Mouse (Mus musculus): ENCODE measurements at regions not wholly inside any gene's neighbourhood (a gene's known extent, or its start where the extent isn't known, plus 50 kb on each side); places are given as distances from the start of the nearest gene placed in this dataset.

DNA sequence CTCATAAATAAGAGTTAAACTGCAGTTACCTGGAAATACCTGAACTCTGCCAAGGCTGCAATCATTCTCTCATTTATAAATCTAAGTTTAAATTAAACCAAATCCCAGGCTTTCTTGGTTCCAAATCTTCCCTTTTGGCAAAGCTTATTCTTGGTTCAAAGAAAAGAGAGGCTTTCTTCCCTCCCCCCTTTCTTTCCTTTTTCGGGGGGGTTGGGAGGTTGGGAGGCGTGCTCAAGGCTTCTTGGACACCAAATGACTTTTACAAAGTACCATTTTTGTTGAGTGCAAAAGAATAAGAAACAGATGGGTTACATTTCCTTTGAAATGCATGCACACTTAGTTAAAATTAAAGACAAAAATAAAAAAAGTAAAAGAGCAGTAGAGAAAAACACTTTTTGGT lies 105.4 kb upstream of the Mroh9 start:
- no peak for DNase-seq (ENCODE audit: low read depth, low spot score)

DNA sequence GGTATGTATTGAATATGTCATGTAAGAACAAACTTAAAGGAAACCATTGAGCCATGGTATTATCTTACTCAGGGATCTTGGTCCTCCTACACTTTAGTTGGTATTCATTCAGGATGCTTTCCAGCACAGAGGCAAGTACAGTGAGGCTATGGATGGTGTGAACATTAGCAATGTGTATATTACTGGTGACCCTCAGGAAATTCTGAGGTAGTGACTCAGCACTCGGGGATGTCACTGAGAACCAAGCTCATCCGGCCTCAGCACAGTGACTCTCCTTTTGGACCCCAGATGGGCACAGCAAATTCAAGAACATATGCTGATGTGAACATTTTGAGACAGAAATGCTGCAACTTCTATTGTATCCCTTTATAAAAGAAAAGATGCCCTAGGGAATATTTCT lies 96.4 kb upstream of the Mroh9 start:
- DNase-seq (ENCODE audit: low read depth, low spot score): no peak

DNA sequence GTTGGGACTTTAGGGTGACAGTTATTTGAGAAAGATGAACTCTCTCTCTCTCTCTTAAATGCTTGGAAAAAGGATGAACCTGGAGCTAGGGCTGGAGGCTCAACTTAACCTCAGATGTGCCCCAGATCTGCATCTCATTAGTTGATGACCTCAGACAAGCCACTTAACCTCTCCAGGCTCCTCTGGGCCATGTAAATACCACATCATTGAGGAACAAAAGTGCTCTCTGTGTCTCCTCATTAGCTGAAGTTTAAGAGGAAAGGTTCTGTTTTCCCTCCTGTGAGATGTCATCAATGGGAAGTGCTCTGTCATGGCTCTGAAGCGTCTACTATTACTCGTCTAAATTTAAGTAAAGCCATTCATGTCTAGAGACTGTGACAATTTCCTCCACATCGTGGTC lies 91.5 kb upstream of the Mroh9 start:
- no peak for DNase-seq (ENCODE audit: low read depth, low spot score)

DNA sequence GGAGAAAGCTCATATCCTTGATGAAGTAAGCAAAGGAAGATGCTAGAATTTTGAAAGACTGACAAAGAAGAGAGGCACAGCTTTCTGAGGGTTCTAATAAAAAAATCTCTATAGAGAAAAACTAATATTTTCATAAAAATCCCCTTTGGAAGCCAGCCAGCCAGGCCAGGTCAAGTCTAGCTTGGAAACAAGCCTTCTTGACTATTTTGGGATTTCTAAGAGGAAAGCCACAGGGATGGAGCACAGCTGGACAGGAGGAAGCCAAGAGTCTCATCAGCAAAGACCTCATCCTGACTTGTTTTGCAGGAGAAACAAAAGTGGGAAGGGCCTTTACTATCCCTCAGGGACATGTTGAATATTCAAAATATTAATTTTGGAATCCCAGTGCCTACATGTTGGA lies 81.6 kb upstream of the Mroh9 start:
- DNase-seq (ENCODE audit: low read depth, low spot score): no peak

DNA sequence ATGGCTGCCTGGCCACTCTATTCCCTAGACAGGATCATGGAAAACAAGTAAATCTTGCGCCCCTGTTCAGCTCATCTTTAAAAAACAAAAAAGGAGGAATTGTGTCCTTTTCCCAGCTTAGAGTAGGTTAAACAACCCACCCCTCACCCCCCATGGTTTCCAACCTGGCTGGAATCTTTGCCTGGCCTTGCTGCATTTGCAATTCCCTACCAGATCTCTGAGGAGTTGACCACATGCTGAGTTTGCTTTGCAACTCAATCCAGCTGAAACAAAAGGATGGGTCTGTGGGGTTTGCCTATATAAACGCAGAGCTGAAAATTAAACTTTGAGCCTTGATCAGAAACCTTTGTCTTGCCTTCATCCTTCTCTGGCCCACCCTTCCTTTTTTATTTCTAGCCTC lies 78.2 kb upstream of the Mroh9 start:
- DNase-seq (ENCODE audit: low read depth, low spot score): peak; percentile 52

DNA sequence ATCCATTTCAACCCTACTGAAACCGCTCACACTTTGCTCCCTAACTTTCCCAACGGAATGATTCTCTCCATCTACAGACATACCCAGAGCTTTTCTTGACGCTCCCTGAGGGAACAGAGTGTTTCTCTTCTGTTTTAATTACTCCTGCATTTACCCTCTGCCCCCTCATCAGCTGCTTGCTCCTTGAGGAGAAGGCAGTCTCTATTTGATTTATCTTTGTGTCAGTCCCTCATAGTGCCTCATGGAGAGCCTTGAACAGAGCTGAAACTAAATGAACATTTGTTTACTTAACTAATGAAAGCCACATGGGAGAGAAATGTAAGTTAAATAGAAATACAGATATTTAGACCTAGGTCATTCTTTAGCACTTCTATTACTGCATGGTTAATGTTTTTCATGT lies 74.4 kb upstream of the Mroh9 start:
- no peak for DNase-seq (ENCODE audit: low read depth, low spot score)

DNA sequence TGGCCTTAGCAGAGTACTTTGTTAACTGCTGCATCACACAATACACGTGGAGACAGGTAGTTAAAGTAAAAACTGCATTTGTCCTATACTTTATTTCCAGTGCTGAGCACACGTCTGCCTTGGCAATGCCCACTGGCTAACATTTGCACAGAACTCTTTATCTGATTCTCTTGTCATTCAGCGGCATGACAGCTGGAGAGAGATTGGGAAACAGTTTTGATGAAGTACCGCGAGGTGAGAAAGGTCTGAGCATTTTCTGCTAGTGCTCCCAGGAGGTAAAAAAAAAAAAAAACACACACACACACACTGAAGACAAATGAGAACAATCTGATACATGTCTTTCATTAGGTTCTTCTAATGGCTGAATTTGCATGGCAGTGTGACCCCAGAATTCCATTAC lies 73.0 kb upstream of the Mroh9 start:
- no peak for DNase-seq (ENCODE audit: low read depth, low spot score)

DNA sequence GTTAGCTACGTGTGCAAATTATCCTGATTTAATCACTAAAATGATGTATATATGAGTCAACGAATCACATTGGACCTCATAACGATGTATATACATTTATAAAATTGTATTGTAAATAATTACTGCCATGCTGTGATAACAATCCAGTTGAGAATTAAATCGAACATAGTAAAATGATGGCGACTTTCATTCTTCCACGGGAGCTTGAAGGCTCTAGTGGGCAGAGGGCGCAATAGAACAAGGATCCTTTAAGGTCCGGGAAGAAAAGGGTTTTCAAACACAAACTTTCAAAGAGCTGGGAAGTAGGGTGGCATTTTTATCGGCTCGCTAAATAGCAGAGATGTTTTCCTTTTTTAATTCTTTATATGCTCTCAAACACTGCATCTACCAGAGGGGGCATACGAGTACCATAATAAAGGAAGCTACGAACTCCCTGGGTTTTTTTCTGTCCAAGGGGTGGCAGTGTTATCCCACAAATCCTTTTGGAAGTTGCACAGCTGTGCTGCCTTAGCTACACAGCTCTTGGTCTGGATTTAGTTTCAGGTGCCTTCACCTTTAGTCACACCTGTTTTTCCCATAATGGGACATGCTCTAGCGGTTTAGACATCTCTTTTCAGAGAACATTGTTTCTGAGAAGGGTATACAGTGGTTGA lies 64.9 kb upstream of the Mroh9 start:
- DNase-seq (ENCODE audit: low read depth, low spot score): peak; percentile 33

DNA sequence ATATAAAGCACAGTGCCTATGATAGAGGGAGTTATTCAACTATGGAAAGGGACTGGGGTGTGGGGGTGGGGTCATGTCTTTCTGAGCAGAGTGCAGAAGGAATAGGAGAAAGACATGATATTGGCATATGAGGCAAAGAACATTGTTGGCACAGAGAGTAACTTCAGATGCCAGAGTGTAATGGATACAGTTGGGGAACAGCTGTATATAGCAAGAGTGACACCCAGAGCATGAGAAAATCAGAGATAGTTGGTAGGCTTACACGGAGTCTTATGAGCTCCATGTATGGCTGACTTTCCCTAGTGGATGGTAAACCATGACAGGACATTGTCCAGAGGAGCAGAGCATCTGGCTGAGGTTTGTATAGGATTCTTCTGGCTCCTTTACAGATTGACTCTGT lies 61.2 kb upstream of the Mroh9 start:
- no peak for DNase-seq (ENCODE audit: low read depth, low spot score)

DNA sequence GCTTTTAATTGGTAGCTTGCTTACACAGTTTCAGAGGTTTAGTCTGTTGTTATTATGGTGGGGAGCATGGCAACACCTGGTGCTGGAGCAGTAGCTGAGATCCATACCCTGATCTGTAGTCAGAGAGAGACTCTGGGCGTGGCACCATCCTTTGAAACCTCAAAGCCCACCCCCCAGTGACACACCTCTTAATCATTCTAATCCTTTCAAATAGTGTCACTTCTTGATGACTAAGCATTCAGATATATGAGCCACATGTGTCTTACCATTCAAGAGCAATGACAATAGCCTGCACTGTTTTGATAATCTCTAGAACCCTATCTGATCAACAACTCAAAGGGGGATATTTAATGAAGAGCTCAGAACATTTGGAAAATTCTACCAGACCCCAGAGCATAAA lies 57.6 kb upstream of the Mroh9 start:
- no peak for DNase-seq (ENCODE audit: low read depth, low spot score)

DNA sequence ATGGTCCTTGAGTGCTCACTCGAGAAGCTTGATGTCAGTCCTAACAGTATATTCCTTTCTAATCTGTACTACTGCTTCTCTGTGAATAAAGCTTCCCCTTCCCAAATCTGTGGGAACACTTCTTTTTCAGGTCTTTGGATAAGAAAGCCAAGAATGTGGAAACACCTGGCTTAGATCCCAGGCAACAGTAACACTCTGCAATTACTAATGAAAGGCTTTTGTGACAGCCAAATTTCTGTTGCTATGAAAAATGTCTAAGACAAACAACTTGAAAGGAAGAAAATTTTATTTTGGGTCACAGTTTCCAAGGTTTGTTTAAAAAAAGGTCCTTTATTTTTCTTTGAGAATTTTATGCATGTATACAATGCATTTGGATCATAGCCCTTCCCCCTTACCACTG lies 56.0 kb upstream of the Mroh9 start:
- no peak for DNase-seq (ENCODE audit: low read depth, low spot score)

DNA sequence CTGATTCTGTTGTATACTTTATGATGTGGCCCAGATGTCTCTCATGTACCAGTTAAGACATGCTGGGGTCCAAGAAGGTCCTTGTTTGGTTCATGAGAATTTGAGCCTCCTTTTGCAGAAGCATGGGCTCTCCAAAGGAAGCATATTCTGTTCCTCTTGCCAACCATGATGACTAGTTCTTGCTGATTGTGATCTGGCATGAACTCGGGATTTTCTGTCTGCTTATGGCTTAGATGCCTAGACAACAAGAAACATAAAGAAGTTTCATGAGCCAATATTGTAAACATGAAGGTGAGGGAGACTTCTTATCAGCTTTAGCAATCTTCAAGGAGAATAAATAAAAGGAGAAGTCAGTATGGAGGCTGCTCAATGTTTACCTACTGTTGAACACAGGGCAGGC lies 52.7 kb upstream of the Mroh9 start:
- no peak for DNase-seq (ENCODE audit: low read depth, low spot score)

Data from WW6 (cell line).